In the genomic region with DNA sequence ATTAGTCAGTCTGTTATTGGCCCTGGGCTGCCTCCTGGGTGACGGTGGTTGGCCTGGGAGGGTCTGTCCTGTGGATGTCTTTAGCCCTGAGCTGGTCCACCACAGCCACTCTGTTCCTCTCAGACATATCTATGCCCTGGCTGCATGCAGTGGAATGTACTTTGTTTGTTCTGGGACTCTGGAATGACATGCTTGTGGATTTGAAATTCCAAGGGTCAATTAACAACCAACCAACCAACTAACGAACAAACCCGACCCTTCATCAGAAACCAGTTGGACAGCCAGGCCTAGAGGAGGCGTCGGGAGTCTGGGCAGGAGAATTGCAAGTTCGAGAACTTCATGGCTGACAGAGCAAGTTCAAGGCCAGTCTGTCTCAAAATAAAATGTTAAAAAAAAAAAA, we compare ENCODE assay signal across 17 mouse cellular contexts. TPM values are rescaled to one million over a fixed set of nuclear protein-coding genes. Genes with fewer than 3 reads are reported as not detected.
DNase-seq lines count a peak whose midpoint lies in the region; TF ChIP-seq lines count a peak whose summit lies in the region.
"Had no signal": no experiment of that assay in that cellular context is flagged by ENCODE, and none has a peak within 500 bp of the region (broad histone marks: within the 10 kb centered on the region; RNA-seq: fewer than 3 reads in every experiment).

No protein-coding gene starts in this region.

- no peak overlapping the region for H3K4me3 ChIP-seq in left cerebral cortex, adult 2 months
- H3K4me3 ChIP-seq: heart, embryonic 10.5 days; hindbrain, embryonic 12.5 days; limb, embryonic 12.5 days; liver, embryonic 15.5 days; midbrain, embryonic 12.5 days; neural tube, embryonic 12.5 days had no signal

- peak; percentile 59 for DNase-seq in kidney, adult 11 months
- DNase-seq in kidney, adult 18-20 months = no peak
- DNase-seq in Muller cell, postnatal 12 days (ENCODE audit: inconsistent ontology term) = peak; percentile 90
- peak; percentile 85 for DNase-seq in kidney, adult 9 months
- peak; percentile 36 to 71 for DNase-seq in kidney, postnatal 25 days
- DNase-seq in adrenal gland, adult (ENCODE audit: inconsistent age in 2 of 2, low spot score in 1 of 2) = no peak
- no peak for DNase-seq in left cerebral cortex, adult 2 months (ENCODE audit: extremely low spot score in 1 of 2, low spot score in 2 of 2)
- DNase-seq: cerebellum, adult 9-11 months; forebrain, postnatal 0 days; right cerebral cortex, postnatal 4 days; thymus, postnatal 14 days had no signal

- H3K27ac ChIP-seq in left cerebral cortex, adult 2 months = no peak overlapping the region
- H3K27ac ChIP-seq: heart, embryonic 10.5 days; hindbrain, embryonic 12.5 days; limb, embryonic 12.5 days; liver, embryonic 15.5 days; midbrain, embryonic 12.5 days; neural tube, embryonic 12.5 days had no signal

- intact Hi-C loops in left cerebral cortex, adult 2 months (cut with DNase I) = loop anchor here (5.0 kb wide), 1 partner anchor 85 kb away; no protein-coding TSS in a partner anchor

- TF ChIP-seq CTCF in left cerebral cortex, adult 2 months (IDR thresholded peaks at IDR 0.05) = no peak

RNA-seq across cellular contexts. Expression of a gene that starts 5.4 kb away (rescaled TPM):
- 10 to 100 TPM; 28.9 to 30.1 TPM for total RNA-seq in left cerebral cortex, adult 2 months (2021)

Comparison
In these comparisons a context has a peak if more than half of its experiments do, and no peak if none do; other contexts are left out.
1. DNase-seq: peak in kidney, adult 11 months (single experiment), Muller cell, postnatal 12 days (single experiment), kidney, adult 9 months (single experiment) and kidney, postnatal 25 days (2 of 2); none in kidney, adult 18-20 months (single experiment), adrenal gland, adult (0 of 2) and left cerebral cortex, adult 2 months (0 of 2).